Mouse (Mus musculus) embryo, embryonic 11.5 days (tissue): ENCODE data around the gene B4galt5.

Source experiments
- DNase-seq: peaks from one replicate; pipeline ENCODE4 v3.0.0-alpha.2; 2012; ENCODE audit warnings: low read depth, low spot score

Gene B4galt5

GRCm38 (mm10) chr2:167304651-167305381 is 44.2 kb downstream of the B4galt5 start:
- no peak for DNase-seq

DNA sequence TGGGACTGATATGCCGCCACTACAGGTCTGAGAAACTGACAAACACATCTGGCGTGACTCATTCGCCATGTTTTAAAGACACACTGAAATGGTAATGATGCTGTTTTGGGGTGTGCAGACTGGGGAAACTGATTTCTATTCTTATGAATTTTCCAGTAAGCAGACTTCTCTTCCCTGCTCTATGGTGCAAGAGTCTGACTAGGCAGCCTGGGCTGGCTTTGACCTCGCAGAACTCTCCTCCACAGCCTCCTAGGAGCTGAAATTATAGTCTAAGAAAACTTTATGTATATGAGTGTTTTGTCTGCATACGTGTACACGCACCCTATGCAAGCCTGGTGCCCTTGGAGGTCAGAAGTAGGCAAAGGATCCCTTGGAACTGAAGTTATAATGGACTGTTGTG is 45.2 kb downstream of the B4galt5 start:
- no peak for DNase-seq

DNA sequence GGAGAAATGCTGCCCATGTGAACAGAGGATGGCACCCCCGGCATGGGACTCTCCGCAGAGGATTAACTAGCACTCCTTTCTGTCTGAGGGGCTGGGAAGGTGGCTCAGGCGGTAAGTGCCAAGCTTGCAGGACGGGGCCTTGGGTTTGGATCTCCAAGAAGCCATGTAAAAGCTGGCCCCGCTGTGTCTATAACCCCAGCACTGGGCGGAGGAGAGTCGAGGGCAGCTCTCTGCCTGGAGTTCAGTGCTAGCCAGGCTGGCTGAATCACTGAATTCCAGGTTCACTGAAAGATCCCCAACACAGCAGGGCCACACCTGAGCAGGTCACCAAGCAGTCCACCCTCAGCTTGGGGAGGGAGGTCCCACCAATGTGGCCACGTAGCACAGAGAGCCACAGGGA is 45.8 kb downstream of the B4galt5 start:
- DNase-seq: no peak

- no peak for DNase-seq
Observed at GRCm38 (mm10) chr2:167302641-167303040, 46.3 kb downstream of the B4galt5 start.

DNA sequence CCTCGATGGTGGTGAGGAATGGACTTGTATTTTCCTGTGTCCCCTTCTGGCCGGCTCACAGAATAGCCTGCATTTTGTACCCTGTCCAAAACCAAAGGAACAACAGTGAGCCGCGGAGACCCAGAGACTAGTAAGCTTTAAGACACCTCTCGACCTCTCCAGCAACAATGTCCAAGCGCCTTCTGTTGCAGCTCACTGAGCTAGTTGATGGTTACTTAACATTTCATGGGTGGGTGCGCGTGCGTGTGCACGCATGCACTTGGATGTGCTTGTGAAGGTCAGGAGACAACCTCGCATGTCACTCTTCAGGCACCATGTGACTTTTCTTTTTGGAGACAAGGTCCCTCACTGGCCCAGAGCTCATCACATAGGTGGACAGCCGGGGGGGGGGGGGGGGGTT is 47.0 kb downstream of the B4galt5 start:
- DNase-seq: no peak

GRCm38 (mm10) chr2:167301601-167302000 is 47.4 kb downstream of the B4galt5 start:
- no peak for DNase-seq

- DNase-seq: no peak
Observed at GRCm38 (mm10) chr2:167300943-167301497, 48.0 kb downstream of the B4galt5 start.

GRCm38 (mm10) chr2:167299861-167300667 is 48.9 kb downstream of the B4galt5 start:
- DNase-seq: no peak

DNA sequence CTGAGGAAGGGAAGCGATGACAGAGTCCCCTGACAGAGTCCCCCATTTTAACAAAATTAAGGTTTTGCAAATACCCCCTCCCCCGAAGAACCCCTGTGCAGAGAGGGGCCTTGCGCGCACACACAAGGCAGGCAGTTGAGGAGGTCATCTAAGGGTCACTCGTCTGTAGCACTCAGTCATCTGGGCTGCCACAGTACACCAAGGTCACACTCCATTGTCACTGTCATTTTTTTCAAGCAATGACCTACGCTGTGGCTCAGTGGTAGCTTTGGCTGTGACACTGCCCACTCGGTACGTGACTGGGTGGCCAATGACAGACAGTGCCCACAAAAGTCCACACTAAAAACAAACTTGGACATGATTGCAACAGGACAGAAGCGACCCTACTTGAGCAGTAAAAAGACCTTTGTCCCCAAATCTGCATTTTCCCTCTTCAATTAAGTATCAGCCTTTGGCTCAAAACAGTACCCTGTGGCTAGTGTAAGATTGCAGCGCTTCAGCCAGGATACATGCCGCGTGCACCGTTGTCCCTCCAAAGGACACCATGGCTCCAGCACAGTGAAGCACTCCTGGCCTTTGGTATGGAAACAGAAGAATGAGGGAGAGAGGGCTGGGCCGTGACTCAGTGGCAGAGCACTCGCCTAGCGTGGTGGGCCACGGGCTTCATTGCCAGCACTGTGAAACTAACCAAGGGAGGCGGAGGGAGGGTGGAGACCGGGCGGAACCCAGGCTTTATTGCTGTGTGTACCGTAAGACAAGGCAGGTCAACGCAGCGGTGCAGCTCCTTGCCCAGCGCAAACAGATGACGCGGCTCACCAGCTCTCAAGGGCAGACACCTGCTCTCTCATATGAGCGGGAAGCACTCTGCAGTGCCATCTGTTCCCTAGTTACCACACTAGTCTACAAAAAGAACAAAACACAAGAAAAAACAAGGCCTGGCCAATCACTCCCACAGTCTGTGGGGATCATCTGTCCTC is 50.0 kb downstream of the B4galt5 start:
- no peak for DNase-seq

DNA sequence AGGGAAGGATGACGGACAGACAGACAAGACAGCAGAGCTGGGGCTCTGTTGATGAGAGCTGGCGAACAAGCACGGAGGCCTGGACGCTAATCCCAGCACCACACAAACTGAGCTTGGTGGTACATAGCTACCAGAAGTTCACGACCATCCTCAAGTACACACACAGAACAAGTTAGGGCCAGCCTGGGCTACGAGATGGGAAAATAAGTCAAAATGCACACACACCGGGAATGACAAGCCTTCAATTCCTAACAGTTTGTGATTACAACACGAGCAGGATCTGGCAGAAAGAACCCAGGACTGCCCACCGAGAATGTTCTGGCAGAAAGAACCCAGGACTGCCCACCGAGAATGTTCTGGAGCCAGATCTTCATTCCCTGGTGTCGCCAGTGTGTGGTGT is 51.0 kb downstream of the B4galt5 start:
- no peak for DNase-seq

GRCm38 (mm10) chr2:167294926-167295325 is 54.1 kb downstream of the B4galt5 start:
- no peak for DNase-seq

DNA sequence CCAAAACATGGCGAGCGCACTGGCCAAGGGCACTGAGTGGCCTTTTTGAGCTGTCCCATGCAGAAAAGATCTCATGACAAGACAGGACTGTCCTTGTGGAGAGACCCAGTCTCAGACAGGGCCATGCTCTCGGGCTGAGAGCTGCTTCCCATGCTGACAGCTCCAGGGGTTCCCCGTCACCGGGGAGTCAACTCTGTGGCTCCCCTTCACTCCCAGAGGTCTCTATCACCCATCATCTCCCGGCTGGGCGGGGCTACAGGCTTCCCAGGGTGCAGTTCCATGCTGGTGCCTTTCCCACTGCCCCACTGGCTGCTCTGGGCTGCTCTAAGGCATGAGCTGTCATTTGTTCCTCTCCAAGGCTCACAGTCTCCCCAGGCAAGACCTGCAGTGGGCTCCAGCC is 54.8 kb downstream of the B4galt5 start:
- no peak for DNase-seq

DNA sequence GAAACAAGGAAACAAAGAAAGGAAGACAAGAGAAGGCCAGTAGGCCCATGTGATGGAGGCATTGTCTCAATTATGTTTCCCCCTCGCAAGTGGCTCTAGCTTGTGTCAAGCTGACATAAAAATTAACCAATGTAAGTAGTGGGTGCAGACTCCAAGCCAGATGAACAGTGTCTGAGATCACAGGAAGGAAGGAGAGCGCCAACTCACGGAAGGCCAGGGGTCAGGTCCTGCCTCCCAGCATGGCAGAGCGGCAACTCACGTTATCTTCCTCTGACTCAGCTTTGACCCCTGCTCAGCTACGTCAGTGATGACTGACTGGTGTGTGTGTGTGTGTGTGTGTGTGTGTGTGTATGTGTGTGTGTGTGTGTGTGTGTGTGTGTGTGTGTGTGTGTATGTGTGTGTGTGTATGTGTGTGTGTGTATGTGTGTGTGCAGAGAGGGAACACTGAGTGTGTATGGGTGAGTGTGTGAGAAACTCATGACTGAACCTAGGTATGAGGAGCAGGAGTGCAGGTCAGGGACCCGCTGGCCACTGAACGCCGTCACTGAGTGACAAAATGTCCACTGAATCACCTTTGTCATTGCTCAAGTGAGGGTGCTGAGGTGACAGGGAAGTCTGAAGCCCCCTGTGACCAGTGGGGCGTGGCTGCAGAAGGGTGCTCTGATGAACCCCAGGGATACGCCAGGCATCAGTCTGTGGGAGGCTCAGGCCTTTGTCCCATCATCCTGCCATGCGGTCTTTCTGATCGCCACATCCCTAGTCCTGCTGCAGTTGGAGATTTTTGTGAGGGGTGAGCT is 55.5 kb downstream of the B4galt5 start:
- no peak for DNase-seq

- DNase-seq: no peak
Observed at GRCm38 (mm10) chr2:167292854-167293253, 56.1 kb downstream of the B4galt5 start.

DNA sequence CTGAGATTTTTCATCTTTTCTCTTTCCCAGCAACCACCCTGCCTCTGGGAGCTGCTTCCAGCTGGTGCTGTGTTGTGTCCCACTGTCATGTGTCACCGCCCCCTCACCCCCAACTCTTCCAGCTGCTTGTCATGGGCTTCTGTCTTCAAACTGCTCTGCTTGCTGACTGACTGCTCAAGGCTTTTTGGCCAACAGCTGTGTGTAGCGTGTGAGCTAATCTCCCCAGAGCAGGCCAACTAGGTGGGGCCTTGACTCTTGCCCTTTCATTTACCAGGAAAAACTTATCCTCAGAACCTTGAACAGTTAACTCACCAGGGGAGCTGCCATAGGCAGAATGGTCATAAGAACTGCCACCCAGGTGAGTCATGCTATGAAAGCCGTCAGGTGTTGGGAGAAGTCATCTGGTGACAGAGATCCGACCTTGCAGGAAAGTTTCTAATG is 56.8 kb downstream of the B4galt5 start:
- no peak for DNase-seq

DNA sequence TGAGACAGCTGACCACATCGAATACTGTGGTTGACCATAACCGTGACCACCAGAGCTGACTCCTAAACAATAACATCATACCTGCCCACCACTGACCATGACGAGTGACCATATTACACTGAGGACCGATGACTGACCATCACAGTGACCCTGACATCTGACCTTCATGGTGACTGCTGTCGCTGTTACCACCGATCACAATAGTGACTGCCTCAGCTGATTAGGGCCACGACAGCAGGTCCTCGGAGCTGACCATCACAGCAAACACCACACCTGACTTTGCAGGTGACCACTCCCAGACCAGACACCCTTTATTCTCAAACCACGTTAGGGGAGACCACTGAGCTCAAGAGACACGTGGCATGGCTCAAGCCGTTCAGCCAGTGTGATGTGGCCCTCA is 57.3 kb downstream of the B4galt5 start:
- no peak for DNase-seq

DNA sequence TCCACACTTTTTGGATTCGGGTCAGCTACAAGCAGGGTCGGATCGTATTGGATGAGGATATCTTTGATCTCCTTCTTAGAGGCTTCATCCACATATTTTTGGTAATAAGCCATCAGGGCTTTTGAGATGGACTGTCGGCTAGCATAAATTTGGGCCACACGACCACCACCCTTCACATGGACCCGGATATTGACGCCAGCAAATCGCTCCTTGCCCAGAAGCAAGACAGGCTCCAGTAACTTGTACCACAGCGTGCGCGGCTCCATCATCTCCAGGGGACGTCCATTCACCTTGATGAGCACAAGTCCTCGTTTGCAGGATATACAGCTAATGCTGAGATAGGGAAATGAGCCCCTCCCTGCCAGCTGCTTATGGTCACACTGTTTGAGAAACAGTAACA is 67.5 kb downstream of the B4galt5 start:
- DNase-seq: no peak

GRCm38 (mm10) chr2:167280986-167281310 is 68.0 kb downstream of the B4galt5 start:
- DNase-seq: no peak

DNA sequence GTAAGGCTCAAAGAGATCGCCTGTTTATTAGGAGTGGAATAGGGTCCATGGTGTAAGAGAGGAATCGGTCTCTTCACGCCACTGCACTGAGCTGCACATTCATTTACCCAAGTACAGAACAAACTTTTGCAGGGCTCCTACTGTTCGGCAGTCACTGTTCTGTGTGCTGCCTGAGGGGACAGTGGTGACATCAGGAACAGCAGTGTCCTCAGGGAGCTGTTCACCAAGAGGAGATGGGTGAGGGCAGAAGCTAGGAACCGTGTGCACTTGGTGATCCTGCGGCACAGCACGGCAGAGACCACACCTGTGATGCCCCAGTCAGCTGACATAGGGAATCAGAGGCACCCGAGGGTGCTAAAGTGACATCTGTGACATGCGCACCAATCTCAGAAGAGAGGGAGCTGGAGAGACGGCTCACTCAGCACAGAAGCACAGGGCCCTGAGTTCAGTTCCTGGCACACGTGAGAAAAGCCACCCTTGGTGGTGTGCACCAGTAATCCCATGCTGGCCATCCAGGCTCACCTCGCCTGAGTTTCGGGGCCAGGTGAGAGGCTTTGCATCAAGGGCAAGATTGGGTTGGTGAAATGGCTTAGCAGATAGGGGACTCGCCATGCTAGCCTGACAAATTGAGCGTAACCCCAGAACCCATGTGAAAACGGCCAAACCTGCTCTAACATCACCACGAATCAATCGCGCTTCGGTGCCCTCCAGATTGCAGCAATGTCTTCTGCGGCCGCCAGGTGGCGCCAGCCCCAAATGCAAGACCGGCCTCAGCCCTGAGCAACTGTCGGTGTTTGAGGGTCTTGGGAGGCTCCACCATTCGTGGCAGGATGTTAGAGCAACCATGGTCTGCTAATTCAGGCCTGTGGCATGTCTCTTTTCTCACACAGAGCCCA is 68.6 kb downstream of the B4galt5 start:
- DNase-seq: peak; percentile 73
